Mouse (Mus musculus) spleen, adult 18-20 months (tissue): Measurements from ENCODE around the gene Sugt1.

Source experiments
- DNase-seq, 2 experiments: peaks; one replicate each; pipeline ENCODE4 v3.0.0; 2022; ENCODE audit warnings: mixed read lengths in 2 of 2

The Sugt1 gene

GRCm38 (mm10) chr14:79587139-79587851, at the start of gene Sugt1:
Gene Sugt1, plus strand, starts transcription at chr14:79587691.
- DNase-seq: peak; percentile 93 to 94

- DNase-seq: no peak
These were observed 49.6 kb upstream of the Sugt1 start for GRCm38 (mm10) chr14:79537921-79538320.

- no peak for DNase-seq
These were observed 45.9 kb upstream of the Sugt1 start for GRCm38 (mm10) chr14:79541606-79542005.

GRCm38 (mm10) chr14:79549343-79549742, 38.1 kb upstream of the Sugt1 start:
- no peak for DNase-seq

- DNase-seq: no peak
These were observed 35.6 kb upstream of the Sugt1 start for GRCm38 (mm10) chr14:79551929-79552328.

- no peak for DNase-seq
These were observed 34.6 kb upstream of the Sugt1 start for GRCm38 (mm10) chr14:79552854-79553253.

GRCm38 (mm10) chr14:79557796-79558195, 29.7 kb upstream of the Sugt1 start:
- DNase-seq: no peak

- DNase-seq: peak in 1 of 2 experiments; percentile 53
These were observed 24.7 kb upstream of the Sugt1 start for GRCm38 (mm10) chr14:79562745-79563144.

GRCm38 (mm10) chr14:79564784-79565183, 22.7 kb upstream of the Sugt1 start:
- DNase-seq: no peak

GRCm38 (mm10) chr14:79573482-79574191, 13.9 kb upstream of the Sugt1 start:
- DNase-seq: no peak

GRCm38 (mm10) chr14:79574361-79574760, 13.1 kb upstream of the Sugt1 start:
- DNase-seq: no peak

GRCm38 (mm10) chr14:79583526-79584245, 3.8 kb upstream of the Sugt1 start:
- DNase-seq: no peak

- DNase-seq: no peak
These were observed 872 bp upstream of the Sugt1 start for GRCm38 (mm10) chr14:79586499-79587138.

- DNase-seq: no peak
These were observed 350 bp downstream of the Sugt1 start for GRCm38 (mm10) chr14:79587852-79588229.

- no peak for DNase-seq
These were observed 1.1 kb downstream of the Sugt1 start for GRCm38 (mm10) chr14:79588534-79588951.

- no peak for DNase-seq
These were observed 1.9 kb downstream of the Sugt1 start for GRCm38 (mm10) chr14:79589401-79589800.

GRCm38 (mm10) chr14:79590916-79591315, 3.4 kb downstream of the Sugt1 start:
- no peak for DNase-seq

GRCm38 (mm10) chr14:79591611-79592010, 4.1 kb downstream of the Sugt1 start:
- DNase-seq: no peak

- no peak for DNase-seq
These were observed 6.6 kb downstream of the Sugt1 start for GRCm38 (mm10) chr14:79594069-79594468.

GRCm38 (mm10) chr14:79596602-79597001, 9.1 kb downstream of the Sugt1 start:
- no peak for DNase-seq

GRCm38 (mm10) chr14:79605881-79606280, 18.4 kb downstream of the Sugt1 start:
- DNase-seq: no peak

- DNase-seq: no peak
These were observed 18.9 kb downstream of the Sugt1 start for GRCm38 (mm10) chr14:79606392-79606791.

- no peak for DNase-seq
These were observed 19.4 kb downstream of the Sugt1 start for GRCm38 (mm10) chr14:79606867-79607266.
